Mouse (Mus musculus) G1E (cell line): ENCODE data around the gene Aurka.

Source experiments
- CTCF ChIP-seq: IDR thresholded peaks from 2 replicates; pipeline ENCODE4 v1.5.1; 2012; ENCODE audit warnings: low read depth, low read length, inconsistent platforms, mixed read lengths
- GATA1 ChIP-seq: IDR thresholded peaks from 2 replicates; pipeline ENCODE4 v1.6.1; 2012; ENCODE audit warnings: borderline replicate concordance, low read length, inconsistent platforms, mixed read lengths

DNA sequence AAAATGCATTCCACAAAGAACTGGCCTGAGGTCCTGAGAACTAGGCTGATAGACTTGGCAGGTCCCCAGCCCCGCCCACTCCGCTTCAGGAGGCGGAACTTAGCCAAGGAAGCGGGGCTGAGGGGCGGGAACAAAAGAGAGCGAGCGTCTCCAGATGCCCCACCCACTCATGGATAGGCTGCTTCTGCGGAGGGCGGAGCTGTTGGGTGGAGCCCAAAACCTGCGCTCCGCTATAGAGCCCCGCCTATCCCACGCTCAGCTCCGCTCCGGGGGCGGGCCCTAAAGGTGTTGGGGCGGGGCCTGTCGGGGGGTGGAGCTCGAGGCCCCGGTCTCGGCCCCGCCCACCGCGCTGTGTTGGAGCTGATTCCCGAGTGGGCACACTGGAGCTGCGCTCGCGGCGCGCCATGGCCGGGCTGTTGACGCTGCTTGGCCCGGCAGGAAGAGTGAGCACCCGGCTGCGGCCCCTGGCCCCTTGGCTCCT lies 25.0 kb downstream of the Aurka start, which contains the start of gene Fam210b:
- no peak for TF ChIP-seq CTCF
- TF ChIP-seq GATA1: no peak
